Mouse (Mus musculus) liver, adult 10 weeks (tissue): ENCODE results near the gene Plekha5. TPM values are rescaled to one million over a fixed set of nuclear protein-coding genes. Genes with fewer than 3 reads are reported as not detected.

ENCODE experiments used
- polyA plus RNA-seq: library from polyadenylated mRNA; stranded (reverse); fragments of 350-450 nt; fragmentation: Illumina TruSeq; extraction: RNeasy Lipid Tissue Mini Kit (QIAGEN cat#74804); gene quantifications from one replicate; pipeline ENCODE4 v1.2.3, GENCODE M21; 2014; ENCODE audit warnings: low read depth, low replicate concordance

Gene Plekha5
- 16.7 TPM for polyA plus RNA-seq

GRCm38 (mm10) chr6:140423846-140424200 is at the start of gene Plekha5:
Gene Plekha5 (plus strand): TSS chr6:140424054.

GRCm38 (mm10) chr6:140622391-140623225 is 198.8 kb downstream of the Plekha5 start, which contains the start of gene Aebp2:
Gene Aebp2 (plus strand): TSS chr6:140622663.

Other genes starting within 250 kb of the Plekha5 start
- 30.8 TPM for gene Aebp2, start 198.6 kb downstream of the Plekha5 start, polyA plus RNA-seq